Mouse (Mus musculus): ENCODE data around the gene Ripor3.

GRCm38 (mm10) chr2:167930975-167931374 is 79.4 kb downstream of the Ripor3 start:
- TF ChIP-seq CTCF (IDR thresholded peaks at IDR 0.05; ENCODE audit: low read depth, low read length) = no peak
- TF ChIP-seq TAL1 (conservative IDR thresholded peaks at IDR 0.05; ENCODE audit: low read depth, low read length) = no peak
- TF ChIP-seq GATA1 (IDR thresholded peaks at IDR 0.05; ENCODE audit: borderline replicate concordance, low read length) = no peak
- no peak for TF ChIP-seq GATA2 (IDR thresholded peaks at IDR 0.05; ENCODE audit: borderline replicate concordance, low read depth, low read length)
- no peak for TF ChIP-seq POLR2AphosphoS5 (IDR thresholded peaks at IDR 0.05; ENCODE audit: insufficient replicate concordance, low read depth, low read length)

Data from G1E (cell line).